Comparison of ENCODE assay signal across 8 mouse cellular contexts in genomic region chr11:103698226-103698625, GRCm38 (mm10). TPM values are rescaled to one million over a fixed set of nuclear protein-coding genes. Genes with fewer than 3 reads are reported as not detected.
A peak's percentile ranks its signal among the peaks of the same experiment; 100 is the strongest.
DNase-seq lines count a peak whose midpoint lies in the region; ATAC-seq and TF ChIP-seq lines count a peak whose summit lies in the region.

No protein-coding gene starts in this region.

- H3K4me1 ChIP-seq in cerebellum, adult 2 months (ENCODE audit: control insufficient read depth, insufficient read depth, low read length), result peaks cover 3% of the 10 kb centered on the region; the same call in 1 of the 2 replicates
- H3K4me1 ChIP-seq in forebrain, embryonic 16.5 days (replicated peaks; ENCODE audit: control insufficient read depth, insufficient read depth, low read length), result peaks cover 5% of the 10 kb centered on the region
- H3K4me1 ChIP-seq in limb, embryonic 15.5 days, result peaks cover 4% of the 10 kb centered on the region; the same call in 1 of the 2 replicates

- no peak for TF ChIP-seq CTCF in cerebellum, adult 2 months (IDR thresholded peaks at IDR 0.05; ENCODE audit: borderline replicate concordance, insufficient read depth, low read depth, low read length)

- no peaks in the 10 kb centered on the region for H3K36me3 ChIP-seq in forebrain, embryonic 16.5 days (ENCODE audit: control insufficient read depth, insufficient read depth)
- 0 out of 2 replicates have a peak, but pooled peaks cover 6% of the 10 kb centered on the region for H3K36me3 ChIP-seq in limb, embryonic 15.5 days

- no peak; the same call in 1 of the 2 replicates for ATAC-seq in forebrain, embryonic 16.5 days
- no peak for ATAC-seq in limb, embryonic 15.5 days (ENCODE audit: insufficient number of reproducible peaks, low FRiP score, low TSS enrichment, low read depth)

- H3K27ac ChIP-seq in cerebellum, adult 2 months (ENCODE audit: insufficient read depth, low read length), result peak overlapping the region; percentile 94; the same call in 1 of the 2 replicates
- H3K27ac ChIP-seq in forebrain, embryonic 16.5 days (ENCODE audit: low read length), result peak overlapping the region; percentile 98
- H3K27ac ChIP-seq in limb, embryonic 15.5 days, result peak overlapping the region; percentile 99

- peak overlapping the region; percentile 78 for H3K9ac ChIP-seq in forebrain, embryonic 16.5 days (replicated peaks; ENCODE audit: low read depth, low read length)
- H3K9ac ChIP-seq in limb, embryonic 15.5 days, result peak overlapping the region; percentile 83; the same call in 1 of the 2 replicates

- peak overlapping the region; percentile 54 for H3K4me2 ChIP-seq in forebrain, embryonic 16.5 days (ENCODE audit: low read length)
- H3K4me2 ChIP-seq in limb, embryonic 15.5 days, result peak overlapping the region; percentile 50

- 76% methylated on average over 2 of the region's 2 CpGs for WGBS in cerebellum, adult 2 months
- 68% methylated on average over 2 of the region's 2 CpGs for WGBS in forebrain, embryonic 16.5 days
- 69% methylated on average over 2 of the region's 2 CpGs for WGBS in limb, embryonic 15.5 days

- no peak for TF ChIP-seq POLR2A in cerebellum, adult 2 months (IDR thresholded peaks at IDR 0.05; ENCODE audit: borderline replicate concordance, insufficient read depth, low read length)

- DNase-seq in cerebellum, adult 2 months, result no peak
- DNase-seq in cerebellum, postnatal 36 days, result no peak
- peak; percentile 46 for DNase-seq in 3T3-L1 (ENCODE audit: low read depth, low spot score)
- DNase-seq in Muller cell, postnatal 12 days (ENCODE audit: inconsistent ontology term), result no peak
- DNase-seq in left cerebral cortex, adult 18-20 months (ENCODE audit: low spot score in 2 of 2), result no peak
- DNase-seq in spleen, postnatal 4 days (ENCODE audit: low spot score in 2 of 2), result no peak

- H3K27me3 ChIP-seq in cerebellum, adult 2 months (ENCODE audit: control insufficient read depth, insufficient read depth, low read length), result no peaks in the 10 kb centered on the region
- no peaks in the 10 kb centered on the region for H3K27me3 ChIP-seq in forebrain, embryonic 16.5 days (replicated peaks; ENCODE audit: control insufficient read depth, insufficient read depth, low read length)
- H3K27me3 ChIP-seq in limb, embryonic 15.5 days, result no peaks in the 10 kb centered on the region

- no peaks in the 10 kb centered on the region for H3K9me3 ChIP-seq in forebrain, embryonic 16.5 days (ENCODE audit: control insufficient read depth, low read length)
- H3K9me3 ChIP-seq in limb, embryonic 15.5 days, result no peaks in the 10 kb centered on the region

- peak overlapping the region; percentile 87 for H3K4me3 ChIP-seq in cerebellum, adult 2 months (replicated peaks; ENCODE audit: insufficient read depth, low read depth, low read length)
- H3K4me3 ChIP-seq in forebrain, embryonic 16.5 days (replicated peaks; ENCODE audit: low read length), result peak overlapping the region; percentile 72
- peak overlapping the region; percentile 93 for H3K4me3 ChIP-seq in limb, embryonic 15.5 days

RNA-seq across cellular contexts. Expression of gene Gosr2, which starts 0.5 kb away (rescaled TPM):
- 86.5 and 87.4 TPM in 2 replicates for polyA plus RNA-seq in cerebellum, adult 2 months (2012; rRNA removed)
- polyA plus RNA-seq in forebrain, embryonic 16.5 days (2015; fragmentation: Nextera tagmentation; extraction: Ambion mirVana), result 107 and 113 TPM in 2 replicates
- 101 and 103 TPM in 2 replicates for polyA plus RNA-seq in limb, embryonic 15.5 days (2015; fragmentation: Nextera tagmentation; extraction: Ambion mirVana)
- 10 to 100 TPM; 70.3 to 80.4 TPM for total RNA-seq in left cerebral cortex, adult 18-20 months (2021)

RNA-seq across cellular contexts. Expression of gene Rprml, which starts 48.9 kb away (rescaled TPM):
- 5.8 and 6.9 TPM in 2 replicates for polyA plus RNA-seq in cerebellum, adult 2 months (2012; rRNA removed)
- polyA plus RNA-seq in forebrain, embryonic 16.5 days (2015; fragmentation: Nextera tagmentation; extraction: Ambion mirVana), result 10.3 and 16.3 TPM in 2 replicates
- polyA plus RNA-seq in limb, embryonic 15.5 days (2015; fragmentation: Nextera tagmentation; extraction: Ambion mirVana), result 0.14 TPM in 1 of 2 replicates, not detected in the other
- 10 to 100 TPM; 84.7 to 92.0 TPM for total RNA-seq in left cerebral cortex, adult 18-20 months (2021)

RNA-seq across cellular contexts. Expression of gene Wnt9b, which starts 51.4 kb away (rescaled TPM):
- polyA plus RNA-seq in cerebellum, adult 2 months (2012; rRNA removed), result 1.0 and 1.1 TPM in 2 replicates
- 0.16 TPM in 1 of 2 replicates, not detected in the other for polyA plus RNA-seq in forebrain, embryonic 16.5 days (2015; fragmentation: Nextera tagmentation; extraction: Ambion mirVana)
- polyA plus RNA-seq in limb, embryonic 15.5 days (2015; fragmentation: Nextera tagmentation; extraction: Ambion mirVana), result 0.51 and 0.76 TPM in 2 replicates
- under 1 TPM; 0.23 to 0.46 TPM for total RNA-seq in left cerebral cortex, adult 18-20 months (2021)

RNA-seq across cellular contexts. Expression of gene Lyzl6, which starts 59.5 kb away (rescaled TPM):
- 0.19 TPM in 1 of 2 replicates, not detected in the other for polyA plus RNA-seq in cerebellum, adult 2 months (2012; rRNA removed)
- polyA plus RNA-seq in forebrain, embryonic 16.5 days (2015; fragmentation: Nextera tagmentation; extraction: Ambion mirVana), result not detected in 2 replicates
- not detected in 2 replicates for polyA plus RNA-seq in limb, embryonic 15.5 days (2015; fragmentation: Nextera tagmentation; extraction: Ambion mirVana)
- not detected for total RNA-seq in left cerebral cortex, adult 18-20 months (2021)
